Mouse (Mus musculus) CH12.LX (cell line): Measurements from ENCODE around the gene Prkca. TPM values are rescaled to one million over a fixed set of nuclear protein-coding genes. Genes with fewer than 3 reads are reported as not detected.

Experiments used
- DNase-seq: peaks from one replicate; pipeline ENCODE4 v3.0.0-alpha.2; 2013; ENCODE audit errors: extremely low read depth
- H3K27ac ChIP-seq: 2 replicates; pipeline ENCODE4 v1.5.1; 2012; ENCODE audit warnings: low read depth, mild to moderate bottlenecking, control low read depth, moderate library complexity; ENCODE audit not compliant: insufficient read depth
- H3K27me3 ChIP-seq: replicated peaks from 2 replicates; pipeline ENCODE3; 2012; ENCODE audit warnings: inconsistent platforms
- H3K36me3 ChIP-seq, 2 experiments: replicated peaks in 1 of 2; 2 replicates each; pipeline versions ENCODE3 to v1.6.1; 2012; ENCODE audit warnings: inconsistent platforms in 1 of 2, low read length in 1 of 2, mild to moderate bottlenecking in 1 of 2, mixed read lengths in 1 of 2, moderate library complexity in 1 of 2; ENCODE audit not compliant: control insufficient read depth in 1 of 2, insufficient read depth in 1 of 2
- H3K4me1 ChIP-seq, 2 experiments: 2 replicates each; pipeline ENCODE4 v1.6.1; 2012; ENCODE audit warnings: inconsistent platforms in 1 of 2, moderate library complexity in 1 of 2; ENCODE audit not compliant: insufficient read depth in 2 of 2, control insufficient read depth in 1 of 2
- H3K4me2 ChIP-seq: 2 replicates; pipeline ENCODE4 v1.6.1; 2012; ENCODE audit warnings: low read depth, mild to moderate bottlenecking, control low read depth; ENCODE audit not compliant: poor library complexity, insufficient read depth, severe bottlenecking
- H3K4me3 ChIP-seq, 3 experiments: fragments of 150-350 bp in 1 of 3; sonication (generic) in 1 of 3; replicated peaks in 1 of 3; 2 replicates each; pipeline versions ENCODE3 to v1.5.1; 2011 to 2012; ENCODE audit warnings: low read depth in 2 of 3, low read length in 2 of 3, mild to moderate bottlenecking in 2 of 3, moderate library complexity in 2 of 3, control low read depth in 1 of 3, improper control_type of control experiment in 1 of 3, inconsistent platforms in 1 of 3, mixed read lengths in 1 of 3; ENCODE audit not compliant: poor library complexity in 1 of 3
- H3K79me2 ChIP-seq: replicated peaks from 2 replicates; pipeline ENCODE4 v1.6.1; 2012; ENCODE audit warnings: mild to moderate bottlenecking, moderate library complexity; ENCODE audit not compliant: control insufficient read depth, poor library complexity, insufficient read depth, severe bottlenecking; ENCODE audit errors: extremely low read depth
- H3K9ac ChIP-seq: 2 replicates; pipeline ENCODE4 v1.6.1; 2012; ENCODE audit warnings: low read depth, mild to moderate bottlenecking, control low read depth, moderate library complexity; ENCODE audit not compliant: insufficient read depth
- H3K9me3 ChIP-seq: replicated peaks from 2 replicates; pipeline ENCODE3; 2012; ENCODE audit warnings: low read length, inconsistent platforms, mixed read lengths
- BHLHE40 ChIP-seq: IDR thresholded peaks from 2 replicates; pipeline ENCODE4 v1.6.1; 2011; ENCODE audit warnings: mild to moderate bottlenecking, low read depth, low read length, improper control_type of control experiment
- CHD1 ChIP-seq: IDR thresholded peaks from 2 replicates; pipeline ENCODE4 v1.6.1; 2012; ENCODE audit warnings: low read depth, low read length, improper control_type of control experiment, inconsistent platforms
- CTCF ChIP-seq, 2 experiments: IDR thresholded peaks in 1 of 2; conservative IDR thresholded peaks in 1 of 2; 2 replicates each; pipeline ENCODE4 v1.5.1; 2011 to 2012; ENCODE audit warnings: low read depth in 2 of 2, low read length in 2 of 2, improper control_type of control experiment in 1 of 2, inconsistent platforms in 1 of 2, mild to moderate bottlenecking in 1 of 2, moderate library complexity in 1 of 2
- ELF1 ChIP-seq: IDR thresholded peaks from 2 replicates; pipeline ENCODE4 v1.6.1; 2014; ENCODE audit warnings: low read depth, mild to moderate bottlenecking, inconsistent platforms, low read length, improper control_type of control experiment
- ETS1 ChIP-seq: conservative IDR thresholded peaks from 2 replicates; pipeline ENCODE4 v1.6.1; 2012; ENCODE audit warnings: low read depth, mild to moderate bottlenecking, inconsistent platforms, low read length, improper control_type of control experiment, moderate library complexity
- IRF4 ChIP-seq: IDR thresholded peaks from 2 replicates; pipeline ENCODE4 v1.6.1; 2014; ENCODE audit warnings: low read depth, mild to moderate bottlenecking, inconsistent platforms, low read length, improper control_type of control experiment
- MAFK ChIP-seq: IDR thresholded peaks from 2 replicates; pipeline ENCODE4 v1.6.1; 2011; ENCODE audit warnings: low read length, improper control_type of control experiment; ENCODE audit not compliant: insufficient replicate concordance
- MAX ChIP-seq: IDR thresholded peaks from 2 replicates; pipeline ENCODE4 v1.6.1; 2011; ENCODE audit warnings: low read length, improper control_type of control experiment
- MEF2A ChIP-seq: IDR thresholded peaks from 2 replicates; pipeline ENCODE4 v1.6.1; 2014; ENCODE audit warnings: low read depth, mild to moderate bottlenecking, inconsistent platforms, low read length, improper control_type of control experiment, borderline replicate concordance
- NRF1 ChIP-seq: IDR thresholded peaks from 2 replicates; pipeline ENCODE4 v1.6.1; 2014; ENCODE audit warnings: low read depth, mild to moderate bottlenecking, inconsistent platforms, low read length, improper control_type of control experiment, moderate library complexity
- PAX5 ChIP-seq: IDR thresholded peaks from 2 replicates; pipeline ENCODE4 v1.6.1; 2012; ENCODE audit warnings: low read length, inconsistent platforms, mixed read lengths
- POLR2A ChIP-seq: IDR thresholded peaks from 2 replicates; pipeline ENCODE4 v1.6.1; 2011; ENCODE audit warnings: low read depth, mild to moderate bottlenecking, improper control_type of control experiment, low read length
- POLR2AphosphoS2 ChIP-seq: IDR thresholded peaks from 2 replicates; pipeline ENCODE4 v1.6.1; 2011; ENCODE audit warnings: low read depth, low read length, improper control_type of control experiment
- SIN3A ChIP-seq: IDR thresholded peaks from 2 replicates; pipeline ENCODE4 v1.6.1; 2012; ENCODE audit warnings: low read length, improper control_type of control experiment, inconsistent platforms
- TBP ChIP-seq: conservative IDR thresholded peaks from 2 replicates; pipeline ENCODE4 v1.6.1; 2011; ENCODE audit warnings: low read depth, low read length, improper control_type of control experiment
- TCF12 ChIP-seq: IDR thresholded peaks from 2 replicates; pipeline ENCODE4 v1.6.1; 2014; ENCODE audit warnings: low read depth, mild to moderate bottlenecking, inconsistent platforms, low read length, improper control_type of control experiment
- USF1 ChIP-seq: IDR thresholded peaks from 2 replicates; pipeline ENCODE4 v1.6.1; 2014; ENCODE audit warnings: low read depth, mild to moderate bottlenecking, inconsistent platforms, low read length, improper control_type of control experiment
- USF2 ChIP-seq: conservative IDR thresholded peaks from 2 replicates; pipeline ENCODE4 v1.6.1; 2011; ENCODE audit warnings: low read depth, low read length, improper control_type of control experiment
- ZKSCAN1 ChIP-seq: IDR thresholded peaks from 2 replicates; pipeline ENCODE4 v1.6.1; 2012; ENCODE audit warnings: low read depth, inconsistent platforms, low read length, improper control_type of control experiment, borderline replicate concordance
- dilution Hi-C: fragments of 300-500 bp; cut with MboI; formaldehyde crosslinking; loops from 2 replicates; pipeline ENCODE4 v1.14.3; 2020; ENCODE audit warnings: low sequenced_read_pairs; ENCODE audit not compliant: extremely low pct_unique_long_range_greater_than_20kb, extremely low pct_ligation_motif_present
- in situ Hi-C: fragments of 300-500 bp; cut with MboI; formaldehyde crosslinking; loops from 3 replicates; pipeline ENCODE4 v1.14.3; 2019; ENCODE audit warnings: low sequenced_read_pairs, low pct_ligation_motif_present, low pct_unique_long_range_greater_than_20kb, mixed read lengths
- polyA plus RNA-seq: library from polyadenylated mRNA; unstranded; fragments of >175 nt; gene quantifications from 2 replicates; pipeline ENCODE4 v1.2.1, GENCODE M21; 2012; ENCODE audit warnings: low read depth; ENCODE audit not compliant: insufficient read length
- total RNA-seq, 2 experiments: library from RNA; depleted of rRNA; stranded (reverse); fragments of 300-350 nt in 1 of 2; fragments of >200 nt in 1 of 2; gene quantifications; 2 replicates each; pipeline ENCODE4 v1.2.3; 2012 to 2014

Gene Prkca
- total and polyA plus RNA-seq, 3 experiments = 40.0 to 107 (median 43.7) TPM

- in situ Hi-C loops = no loop called here
Measured at GRCm38 (mm10) chr11:108358911-108359310, 15.2 kb upstream of the Prkca start.

GRCm38 (mm10) chr11:108356020-108356419, 12.3 kb upstream of the Prkca start:
- DNase-seq = no peak
- H3K4me2 ChIP-seq = no peak overlapping the region
- dilution Hi-C loops = no loop called here
- H3K79me2 ChIP-seq = no peaks in the 10 kb centered on the region
- H3K27me3 ChIP-seq = no peaks in the 10 kb centered on the region
- peaks cover 2% of the 10 kb centered on the region for H3K9me3 ChIP-seq
- H3K27ac ChIP-seq = no peak overlapping the region
- H3K4me3 ChIP-seq = no peak overlapping the region
- in situ Hi-C loops = no loop called here
- no peaks in the 10 kb centered on the region for H3K36me3 ChIP-seq
- H3K9ac ChIP-seq = no peak overlapping the region
- TF ChIP-seq MEF2A = no peak
- no peak for TF ChIP-seq BHLHE40
- no peak for TF ChIP-seq SIN3A
- no peaks in the 10 kb centered on the region for H3K4me1 ChIP-seq

More at GRCm38 (mm10) chr11:108358911-108359310, 15.2 kb upstream of the Prkca start:
- no peak overlapping the region for H3K4me3 ChIP-seq
- no peak for DNase-seq
- H3K27ac ChIP-seq = no peak overlapping the region
- H3K9ac ChIP-seq = no peak overlapping the region
- H3K79me2 ChIP-seq = no peaks in the 10 kb centered on the region
- H3K4me1 ChIP-seq = no peaks in the 10 kb centered on the region
- no peak for TF ChIP-seq POLR2AphosphoS2
- no peak for TF ChIP-seq MAFK
- no peak for TF ChIP-seq PAX5
- TF ChIP-seq USF2 = no peak
- TF ChIP-seq CTCF (conservative IDR thresholded peaks at IDR 0.05 in 1 of 2, IDR thresholded peaks at IDR 0.05 in 1 of 2; ENCODE audit: low read depth in 2 of 2, low read length in 2 of 2) = no peak
- TF ChIP-seq TCF12 = no peak
- no peak for TF ChIP-seq IRF4
- TF ChIP-seq SIN3A = no peak
- TF ChIP-seq TBP = no peak
- no peak for TF ChIP-seq ELF1
- TF ChIP-seq CHD1 = no peak
- no peak for TF ChIP-seq POLR2A
- TF ChIP-seq MAX = no peak
- TF ChIP-seq USF1 = no peak
- no peak for TF ChIP-seq ZKSCAN1
- TF ChIP-seq ETS1 = no peak
- no peak for TF ChIP-seq NRF1
- peaks cover 2% of the 10 kb centered on the region for H3K9me3 ChIP-seq
- no peaks in the 10 kb centered on the region for H3K36me3 ChIP-seq
- no peak overlapping the region for H3K4me2 ChIP-seq
- dilution Hi-C loops = no loop called here
- no peaks in the 10 kb centered on the region for H3K27me3 ChIP-seq
